9 mouse cellular contexts compared by ENCODE assay signal in genomic region chr3:90412312-90413010, GRCm38 (mm10). TPM values are rescaled to one million over a fixed set of nuclear protein-coding genes. Genes with fewer than 3 reads are reported as not detected.
DNase-seq lines count a peak whose midpoint lies in the region; ATAC-seq and TF ChIP-seq lines count a peak whose summit lies in the region.
"Had no signal": no experiment of that assay in that cellular context is flagged by ENCODE, and none has a peak within 500 bp of the region (broad histone marks: within the 10 kb centered on the region; RNA-seq: fewer than 3 reads in every experiment).

No protein-coding gene starts in this region.

- no peak overlapping the region for H3K4me2 ChIP-seq in kidney, embryonic 15.5 days
- H3K4me2 ChIP-seq in lung, embryonic 14.5 days, result no peak overlapping the region
- H3K4me2 ChIP-seq: heart, embryonic 13.5 days had no signal

- H3K4me3 ChIP-seq in kidney, embryonic 15.5 days (replicated peaks), result no peak overlapping the region
- no peak overlapping the region for H3K4me3 ChIP-seq in lung, embryonic 14.5 days (ENCODE audit: low read depth, low read length)
- H3K4me3 ChIP-seq: heart, embryonic 13.5 days had no signal

- H3K27ac ChIP-seq in kidney, embryonic 15.5 days, result no peak overlapping the region
- H3K27ac ChIP-seq in lung, embryonic 14.5 days (ENCODE audit: low read depth), result no peak overlapping the region
- H3K27ac ChIP-seq: heart, embryonic 13.5 days had no signal

- WGBS in kidney, embryonic 15.5 days, result 39% methylated on average over 5 of the region's 5 CpGs
- 46% methylated on average over 5 of the region's 5 CpGs for WGBS in lung, embryonic 14.5 days

- H3K36me3 ChIP-seq in kidney, embryonic 15.5 days, result peaks cover 99% of the 10 kb centered on the region
- peaks cover 90% of the 10 kb centered on the region for H3K36me3 ChIP-seq in lung, embryonic 14.5 days (ENCODE audit: insufficient read depth)

- TF ChIP-seq CTCF in lung, embryonic 14.5 days (IDR thresholded peaks at IDR 0.05; ENCODE audit: low read depth), result peak; percentile 96

- H3K9ac ChIP-seq in kidney, embryonic 15.5 days, result no peak overlapping the region
- H3K9ac ChIP-seq in lung, embryonic 14.5 days, result no peak overlapping the region

- H3K4me1 ChIP-seq in kidney, embryonic 15.5 days, result peaks cover 5% of the 10 kb centered on the region; the same call in 1 of the 2 replicates
- H3K4me1 ChIP-seq in lung, embryonic 14.5 days (ENCODE audit: insufficient read depth), result no peaks in the 10 kb centered on the region

- peak; percentile 83 for DNase-seq in adipocyte (ENCODE audit: low spot score)
- peak; percentile 78 to 87 for DNase-seq in heart, adult 18-20 months
- DNase-seq in lung, embryonic 14.5 days, result peak; percentile 90
- peak; percentile 66 for DNase-seq in retina, postnatal 1 day
- peak; percentile 82 for DNase-seq in thymus, postnatal 4 days

- no peaks in the 10 kb centered on the region for H3K9me3 ChIP-seq in kidney, embryonic 15.5 days (replicated peaks)
- H3K9me3 ChIP-seq in lung, embryonic 14.5 days (ENCODE audit: low read depth, low read length), result no peaks in the 10 kb centered on the region
- H3K9me3 ChIP-seq: heart, embryonic 13.5 days had no signal

- no peaks in the 10 kb centered on the region for H3K27me3 ChIP-seq in kidney, embryonic 15.5 days
- no peaks in the 10 kb centered on the region for H3K27me3 ChIP-seq in lung, embryonic 14.5 days (ENCODE audit: insufficient read depth, low read length)
- H3K27me3 ChIP-seq: heart, embryonic 13.5 days had no signal

- peak; percentile 62 for ATAC-seq in CD4-positive, CD25-positive, alpha-beta regulatory T cell, adult 4 months
- ATAC-seq in common myeloid progenitor, adult 5-6 weeks (replicated peaks; ENCODE audit: low read depth, poor library complexity, severe bottlenecking), result peak; percentile 76
- ATAC-seq in kidney, embryonic 15.5 days (replicated peaks; ENCODE audit: low FRiP score), result 0 out of 2 replicates have a peak, but pooled peaks have one; percentile 69
- ATAC-seq in lung, embryonic 14.5 days (ENCODE audit: insufficient read depth), result peak; percentile 68

RNA-seq across cellular contexts. Expression of gene Ints3, which starts 21.0 kb away (rescaled TPM):
- 10 to 100 TPM; 16.9 to 17.9 TPM for polyA plus RNA-seq in CD4-positive, CD25-positive, alpha-beta regulatory T cell, adult 4 months (2017; shearing (Covaris generic))
- 19.2 and 21.7 TPM in 2 replicates for total RNA-seq in common myeloid progenitor, adult 5-6 weeks (2017)
- 10 to 100 TPM; 24.6 TPM for total RNA-seq in heart, adult 18-20 months (2021)
- 32.9 and 38.1 TPM in 2 replicates for polyA plus RNA-seq in kidney, embryonic 15.5 days (2015; fragmentation: Nextera tagmentation; extraction: Ambion mirVana)
- polyA plus RNA-seq in lung, embryonic 14.5 days (2014; fragmentation: Nextera tagmentation; extraction: Ambion mirVana), result 38.5 and 40.5 TPM in 2 replicates

RNA-seq across cellular contexts. Expression of gene Slc27a3, which starts 22.7 kb away (rescaled TPM):
- polyA plus RNA-seq in CD4-positive, CD25-positive, alpha-beta regulatory T cell, adult 4 months (2017; shearing (Covaris generic)), result under 1 TPM in 1 of 2 experiments, not detected in 1; 0.19 TPM
- 1.1 and 1.2 TPM in 2 replicates for total RNA-seq in common myeloid progenitor, adult 5-6 weeks (2017)
- under 1 TPM; 0.50 to 0.62 TPM for total RNA-seq in heart, adult 18-20 months (2021)
- 15.4 and 17.3 TPM in 2 replicates for polyA plus RNA-seq in kidney, embryonic 15.5 days (2015; fragmentation: Nextera tagmentation; extraction: Ambion mirVana)
- 18.4 and 19.1 TPM in 2 replicates for polyA plus RNA-seq in lung, embryonic 14.5 days (2014; fragmentation: Nextera tagmentation; extraction: Ambion mirVana)

RNA-seq across cellular contexts. Expression of gene Npr1, which starts 53.2 kb away (rescaled TPM):
- not detected for polyA plus RNA-seq in CD4-positive, CD25-positive, alpha-beta regulatory T cell, adult 4 months (2017; shearing (Covaris generic))
- not detected in 2 replicates for total RNA-seq in common myeloid progenitor, adult 5-6 weeks (2017)
- 10 to 100 TPM; 16.2 to 16.8 TPM for total RNA-seq in heart, adult 18-20 months (2021)
- 13.6 and 16.2 TPM in 2 replicates for polyA plus RNA-seq in kidney, embryonic 15.5 days (2015; fragmentation: Nextera tagmentation; extraction: Ambion mirVana)
- 17.8 and 19.3 TPM in 2 replicates for polyA plus RNA-seq in lung, embryonic 14.5 days (2014; fragmentation: Nextera tagmentation; extraction: Ambion mirVana)

Comparison
In these comparisons a context has a peak if more than half of its experiments do, and no peak if none do; other contexts are left out.
1. RNA of gene Slc27a3, which starts 22.7 kb away (polyA plus RNA-seq): 18.4 to 19.1 TPM in lung, embryonic 14.5 days and 15.4 to 17.3 TPM in kidney, embryonic 15.5 days; 0.19 TPM in CD4-positive, CD25-positive, alpha-beta regulatory T cell, adult 4 months; every median in the first group is over 10 times any median in the second.
2. RNA of gene Npr1, which starts 53.2 kb away (polyA plus RNA-seq): 17.8 to 19.3 TPM in lung, embryonic 14.5 days and 13.6 to 16.2 TPM in kidney, embryonic 15.5 days; not detected in CD4-positive, CD25-positive, alpha-beta regulatory T cell, adult 4 months; every median in the first group is over 10 times any median in the second.
3. Peak in every context shown above with its lines, with median percentiles within 50 percentile points of each other: ATAC-seq and DNase-seq.